Mouse (Mus musculus) heart, postnatal 0 days (tissue): Measurements from ENCODE around the gene Igsf3. TPM values are rescaled to one million over a fixed set of nuclear protein-coding genes. Genes with fewer than 3 reads are reported as not detected.

ENCODE experiments used
- ATAC-seq: fragments of 200-750 bp; cut with Nextera tagmentation; 2 replicates; pipeline ENCODE4 v1.8.0; 2017; ENCODE audit warnings: low read depth, moderate number of reproducible peaks, moderate library complexity; ENCODE audit not compliant: insufficient read depth
- DNase-seq: peaks from one replicate; pipeline ENCODE4 v3.0.0-alpha.2; 2016; ENCODE audit warnings: low spot score
- H3K27ac ChIP-seq: fragments of 300-500 bp; sonication (generic); 2 replicates; pipeline ENCODE4 v1.5.1; 2014; ENCODE audit warnings: low read depth, mild to moderate bottlenecking
- H3K27me3 ChIP-seq: fragments of 300-500 bp; sonication (generic); 2 replicates; pipeline ENCODE4 v1.6.1; 2014; ENCODE audit warnings: low read length, mixed read lengths; ENCODE audit not compliant: control insufficient read depth, insufficient read depth
- H3K36me3 ChIP-seq: fragments of 300-500 bp; sonication (generic); replicated peaks from 2 replicates; pipeline ENCODE4 v1.6.1; 2014; ENCODE audit warnings: low read length, mixed read lengths; ENCODE audit not compliant: control insufficient read depth, insufficient read depth
- H3K4me1 ChIP-seq: fragments of 300-500 bp; sonication (generic); 2 replicates; pipeline ENCODE4 v1.6.1; 2014; ENCODE audit warnings: antibody characterized with exemption; ENCODE audit not compliant: control insufficient read depth, insufficient read depth
- H3K4me2 ChIP-seq: fragments of 300-500 bp; sonication (generic); 2 replicates; pipeline ENCODE4 v1.6.1; 2014; ENCODE audit warnings: low read depth, mild to moderate bottlenecking, low read length, moderate library complexity
- H3K4me3 ChIP-seq: fragments of 300-500 bp; sonication (generic); 2 replicates; pipeline ENCODE4 v1.5.1; 2014; ENCODE audit warnings: low read depth, low read length
- H3K9ac ChIP-seq: fragments of 300-500 bp; sonication (generic); replicated peaks from 2 replicates; pipeline ENCODE4 v1.6.1; 2014; ENCODE audit warnings: low read depth, low read length, mixed read lengths
- H3K9me3 ChIP-seq: fragments of 300-500 bp; sonication (generic); replicated peaks from 2 replicates; pipeline ENCODE4 v1.6.1; 2016; ENCODE audit warnings: low read length; ENCODE audit not compliant: control insufficient read depth
- CTCF ChIP-seq: IDR thresholded peaks from 2 replicates; pipeline ENCODE4 v1.5.1; 2016; ENCODE audit warnings: antibody characterized with exemption, control low read depth, low read depth
- EP300 ChIP-seq: IDR thresholded peaks from 2 replicates; pipeline ENCODE4 v1.6.1; 2016; ENCODE audit warnings: antibody characterized with exemption, low read depth
- WGBS: fragments of 180-500 bp; shearing (Covaris S2); extraction: QIAGEN DNeasy Blood & Tissue Kit; methylation state at CpG from one replicate; pipeline ENCODE4 v1.1.7; 2014; 5-methylcytosine and 5-hydroxymethylcytosine counted together
- polyA plus RNA-seq: library from polyadenylated mRNA; unstranded; fragments of >200 nt; fragmentation: Nextera tagmentation; extraction: Ambion mirVana; gene quantifications from 2 replicates; pipeline ENCODE4 v1.2.1, GENCODE M21; 2015
- total RNA-seq: library from RNA; depleted of rRNA; stranded (reverse); fragments of >200 nt; gene quantifications from 2 replicates; pipeline ENCODE4 v1.2.3, GENCODE M21; 2014; ENCODE audit warnings: low replicate concordance

The Igsf3 gene
- total and polyA plus RNA-seq, 2 experiments from 2014 or later, result 18.0 to 23.9 TPM

DNA sequence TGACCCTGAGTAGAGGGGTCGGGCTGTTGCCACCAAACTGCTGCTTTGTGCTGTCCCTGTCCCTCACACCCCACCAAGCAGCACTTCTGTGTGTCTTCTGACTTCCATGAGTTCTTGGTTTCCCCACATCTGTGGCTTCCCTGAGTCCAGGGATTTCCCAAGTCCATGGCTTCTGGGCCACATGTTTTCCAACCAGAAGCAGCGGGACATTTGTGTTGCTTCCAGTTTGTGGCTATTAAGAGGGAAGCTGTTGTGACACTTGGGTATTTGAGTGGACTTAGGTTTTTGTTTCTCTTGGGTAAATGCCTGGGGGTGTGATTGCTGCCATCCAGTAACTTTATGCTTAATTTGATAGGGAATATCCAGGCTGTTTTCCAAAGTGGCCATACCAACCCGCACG, 20.5 kb downstream of the Igsf3 start:
- H3K9ac ChIP-seq, result no peak overlapping the region
- TF ChIP-seq EP300 (no peak), CTCF (no peak)

DNA sequence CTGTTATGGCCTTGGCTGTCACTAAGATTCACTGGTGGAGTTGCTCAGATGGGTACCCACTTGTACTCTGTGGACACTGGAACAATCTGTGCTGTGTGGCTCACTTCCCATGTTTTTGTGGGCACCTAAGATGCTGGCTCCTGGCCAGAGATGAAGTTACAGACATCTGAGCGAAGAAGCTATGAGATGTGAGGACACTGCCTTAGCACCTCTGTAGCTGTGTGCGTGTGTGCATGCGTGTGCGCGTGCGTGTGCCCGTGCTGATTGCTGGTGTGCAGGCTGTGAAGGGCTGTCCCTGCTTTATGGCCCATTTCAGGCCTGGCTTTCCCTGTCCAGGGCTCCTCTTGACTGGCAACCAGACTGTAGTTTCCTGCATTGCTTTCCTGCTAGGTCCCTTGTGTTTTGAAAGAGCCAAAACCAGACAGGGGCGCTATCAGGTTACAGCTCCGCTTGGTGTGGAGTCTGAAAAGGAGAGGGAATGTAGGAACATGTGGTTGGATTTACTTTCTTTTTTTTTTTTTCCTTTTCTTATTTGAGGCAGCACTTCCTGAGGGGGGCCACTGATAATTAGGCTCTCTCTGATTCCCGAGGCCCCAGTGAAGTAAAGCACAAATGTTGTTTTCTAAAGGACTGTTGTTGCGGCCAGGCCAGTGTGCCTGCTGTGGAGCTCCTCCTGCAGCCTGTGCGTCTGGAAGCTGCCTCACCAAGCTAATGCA, 21.3 kb downstream of the Igsf3 start:
- TF ChIP-seq EP300 (no peak), CTCF (0 out of 2 replicates have a peak, but pooled peaks have one; percentile 17)
- Histone ChIP-seq H3K36me3 (no peaks in the 10 kb centered on the region), H3K9ac (no peak overlapping the region), H3K27me3 (no peaks in the 10 kb centered on the region), H3K4me1 (peaks cover 50% of the 10 kb centered on the region), H3K27ac (peak overlapping the region; percentile 40), H3K4me3 (no peak overlapping the region), H3K4me2 (no peak overlapping the region), H3K9me3 (no peaks in the 10 kb centered on the region)
- DNase-seq (peak; percentile 73), ATAC-seq (peak; percentile 34)
- 46% methylated on average over 12 of the region's 12 CpGs for WGBS

More for the DNA sequence above, 20.5 kb downstream of the Igsf3 start:
- peaks cover 51% of the 10 kb centered on the region for H3K4me1 ChIP-seq
- DNase-seq (no peak), ATAC-seq (no peak)
- H3K27ac ChIP-seq, result no peak overlapping the region
- no peak overlapping the region for H3K4me2 ChIP-seq
- WGBS, result 83% methylated on average over 4 of the region's 4 CpGs
- H3K9me3 ChIP-seq, result no peaks in the 10 kb centered on the region
- no peaks in the 10 kb centered on the region for H3K27me3 ChIP-seq
- no peak overlapping the region for H3K4me3 ChIP-seq
- no peaks in the 10 kb centered on the region for H3K36me3 ChIP-seq

DNA sequence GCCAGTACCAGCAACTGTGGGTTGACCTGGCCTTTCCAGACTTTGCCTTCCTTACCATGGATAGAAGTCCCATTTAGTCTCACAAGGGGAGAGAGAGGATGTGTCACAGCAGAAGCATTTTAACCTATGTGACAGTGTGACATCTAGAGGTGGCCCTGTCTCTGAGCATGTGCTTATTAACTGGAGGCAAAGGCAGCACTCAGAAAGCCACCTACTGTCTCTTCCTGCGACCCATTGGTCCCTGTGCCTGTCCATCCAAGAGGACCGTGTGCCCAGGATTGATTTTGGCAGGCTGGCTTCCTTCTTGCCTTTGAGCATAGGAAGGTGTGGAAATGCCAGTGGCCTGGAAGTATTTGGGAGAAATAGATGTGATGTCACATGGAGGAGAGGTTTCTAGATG, 22.0 kb downstream of the Igsf3 start:
- Histone ChIP-seq H3K9me3 (no peaks in the 10 kb centered on the region), H3K27me3 (no peaks in the 10 kb centered on the region), H3K27ac (peak overlapping the region; percentile 40), H3K36me3 (no peaks in the 10 kb centered on the region), H3K4me3 (no peak overlapping the region), H3K4me1 (peaks cover 55% of the 10 kb centered on the region), H3K4me2 (no peak overlapping the region), H3K9ac (no peak overlapping the region)
- ATAC-seq (no peak), DNase-seq (no peak)
- no peak for TF ChIP-seq EP300
- peak; percentile 23; the same call in 1 of the 2 replicates for TF ChIP-seq CTCF
- WGBS, result 40% methylated on average over 2 of the region's 2 CpGs

DNA sequence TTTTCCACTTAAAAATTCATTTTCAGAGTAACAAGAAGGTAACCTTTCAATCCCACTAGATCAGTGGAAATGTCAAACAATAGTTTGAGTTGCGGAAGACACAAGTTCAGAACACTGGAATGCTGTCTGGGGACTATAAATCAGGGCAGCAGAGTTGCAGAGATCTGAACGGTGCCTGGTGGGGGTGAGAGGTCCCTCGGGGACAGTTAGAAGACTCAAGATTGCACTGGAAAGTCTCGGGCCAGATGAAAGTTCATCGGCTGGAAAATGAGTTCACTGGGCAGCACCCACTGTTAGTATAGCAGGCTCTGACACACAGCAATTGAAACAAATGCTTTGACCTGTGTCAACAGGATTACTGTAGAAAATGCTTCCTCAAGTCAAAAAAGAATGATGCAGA, 24.6 kb downstream of the Igsf3 start:
- Histone ChIP-seq H3K27me3 (no peaks in the 10 kb centered on the region), H3K4me1 (peaks cover 57% of the 10 kb centered on the region), H3K4me3 (no peak overlapping the region), H3K27ac (no peak overlapping the region), H3K4me2 (no peak overlapping the region), H3K9me3 (no peaks in the 10 kb centered on the region), H3K36me3 (no peaks in the 10 kb centered on the region), H3K9ac (no peak overlapping the region)
- no peak for TF ChIP-seq CTCF
- no peak for TF ChIP-seq EP300
- ATAC-seq (no peak), DNase-seq (no peak)
- 37% methylated on average over 5 of the region's 5 CpGs for WGBS

DNA sequence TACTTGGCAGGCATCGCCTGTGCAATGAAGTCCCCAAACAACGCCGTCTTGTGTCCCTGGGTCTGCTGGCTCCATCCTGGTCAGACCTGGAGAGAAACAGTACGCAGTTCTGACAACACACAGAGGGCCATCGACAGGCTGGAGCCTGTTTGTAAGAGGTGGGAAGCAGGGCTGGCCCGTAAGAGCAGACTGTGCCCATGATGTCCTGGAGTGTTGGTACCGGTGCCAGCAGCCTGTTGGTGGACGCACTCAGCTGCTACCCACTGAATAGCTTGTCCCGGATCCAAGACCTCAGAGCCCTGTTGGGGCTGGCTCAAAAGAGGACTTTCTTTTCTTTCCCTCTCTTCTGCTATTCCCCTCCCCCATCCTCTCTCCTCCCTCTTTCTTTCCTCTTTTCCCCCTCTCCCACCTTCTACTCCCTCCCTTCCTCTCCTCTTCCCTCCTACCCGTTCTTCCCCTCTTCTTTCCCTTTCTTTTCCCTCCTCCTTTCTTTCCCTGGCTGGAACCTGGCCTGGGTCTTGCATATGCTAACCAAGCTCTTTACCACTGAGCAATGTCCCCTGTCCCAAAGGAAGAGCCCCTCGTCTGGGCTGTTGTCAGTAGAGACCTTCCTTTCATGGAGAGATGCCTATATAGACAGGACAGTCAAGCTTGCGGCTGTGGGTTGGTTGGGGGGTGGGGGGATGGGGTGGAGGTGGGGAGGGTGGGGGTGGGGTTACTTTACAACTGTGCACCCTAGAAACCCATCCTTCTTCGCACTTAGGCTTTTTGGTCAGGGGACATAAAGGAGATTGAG, 27.9 kb downstream of the Igsf3 start:
- H3K4me1 ChIP-seq, result peaks cover 54% of the 10 kb centered on the region
- peak; percentile 31 for ATAC-seq
- TF ChIP-seq EP300 (no peak), CTCF (no peak)
- no peaks in the 10 kb centered on the region for H3K9me3 ChIP-seq
- peak overlapping the region; percentile 19; the same call in 1 of the 2 replicates for H3K4me2 ChIP-seq
- H3K27ac ChIP-seq, result no peak overlapping the region
- 46% methylated on average over 13 of the region's 13 CpGs for WGBS
- H3K27me3 ChIP-seq, result no peaks in the 10 kb centered on the region
- H3K9ac ChIP-seq, result no peak overlapping the region
- DNase-seq, result no peak
- H3K36me3 ChIP-seq, result no peaks in the 10 kb centered on the region
- no peak overlapping the region for H3K4me3 ChIP-seq
